Mouse (Mus musculus): Measurements from ENCODE around the gene Spc24.
"Not testable (repeated sequence)": the region's sequence is repeated elsewhere in the genome, so short reads cannot be mapped to it uniquely, and the experiment has no call there.

Spc24 gene

DNA sequence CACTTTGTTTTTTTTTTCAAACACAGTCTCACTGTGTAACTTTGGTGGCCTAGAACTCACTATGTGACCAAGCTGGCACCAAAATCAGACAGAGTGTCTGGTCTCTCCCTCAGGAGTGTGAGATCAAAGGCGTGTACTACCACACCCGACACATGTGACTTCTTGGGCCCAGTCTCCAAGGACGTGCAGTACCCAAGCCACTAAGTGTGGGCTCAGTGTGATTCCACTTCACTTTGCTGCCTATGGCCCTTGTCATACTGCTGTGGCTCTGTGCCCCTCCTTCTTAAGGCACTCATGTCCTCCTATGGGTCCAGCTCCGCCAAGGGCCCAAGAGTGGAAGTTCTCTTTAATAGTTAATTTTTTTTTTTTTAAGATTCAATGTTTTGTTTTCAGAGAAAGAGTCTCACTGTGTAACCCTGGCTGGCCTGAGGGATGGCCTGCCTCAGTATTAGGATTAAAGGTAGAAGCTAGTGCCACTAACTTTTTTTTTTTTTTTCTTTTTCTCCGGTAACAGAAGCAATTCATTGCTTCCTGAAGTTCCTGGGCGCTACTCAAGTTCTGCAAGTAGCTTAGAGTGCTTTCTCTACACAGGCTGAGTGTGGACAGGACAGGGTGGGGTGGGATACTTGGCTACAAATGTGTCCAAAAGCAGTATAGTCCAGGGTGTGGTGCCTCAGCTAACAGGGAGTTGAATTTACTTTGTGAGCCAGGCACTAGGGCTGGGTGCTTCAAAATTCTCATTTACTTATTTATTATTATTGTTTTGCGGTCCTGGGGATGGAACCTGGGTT lies 24.6 kb upstream of the Spc24 start:
- no peak for DNase-seq (ENCODE audit: low read depth)

- peak; percentile 26 for DNase-seq (ENCODE audit: low read depth)
These were observed 21.8 kb upstream of the Spc24 start for GRCm38 (mm10) chr9:21781657-21782468.

GRCm38 (mm10) chr9:21777726-21778125 lies 17.6 kb upstream of the Spc24 start:
- no peak for DNase-seq (ENCODE audit: low read depth)

DNA sequence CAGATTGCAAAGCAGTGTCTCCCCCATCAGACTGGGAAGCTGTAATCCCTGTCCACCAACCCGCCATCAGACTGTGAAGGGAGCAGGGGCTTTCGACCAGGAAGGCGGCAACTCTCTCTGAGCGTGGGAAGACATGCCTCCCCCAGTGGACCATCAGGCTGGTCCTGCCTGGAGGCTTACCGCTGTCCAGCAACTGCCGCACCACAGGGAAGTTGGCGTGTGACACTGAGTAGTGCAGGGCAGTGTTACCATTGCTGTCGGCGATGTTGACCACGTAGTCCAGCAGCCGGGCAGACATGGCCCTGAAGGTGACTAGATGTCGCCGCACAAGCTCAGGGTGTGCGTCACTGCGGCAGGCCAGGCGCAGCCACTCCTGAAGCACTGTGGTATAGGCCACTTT lies 14.2 kb upstream of the Spc24 start:
- no peak for DNase-seq (ENCODE audit: low read depth)

GRCm38 (mm10) chr9:21773396-21773795 lies 13.3 kb upstream of the Spc24 start:
- not testable (repeated sequence) for DNase-seq (ENCODE audit: low read depth)

- peak; percentile 32 for DNase-seq (ENCODE audit: low read depth)
These were observed 9.6 kb upstream of the Spc24 start for GRCm38 (mm10) chr9:21769558-21770183.

- peak; percentile 78 for DNase-seq (ENCODE audit: low read depth)
These were observed 8.7 kb upstream of the Spc24 start for GRCm38 (mm10) chr9:21768511-21769411.

DNA sequence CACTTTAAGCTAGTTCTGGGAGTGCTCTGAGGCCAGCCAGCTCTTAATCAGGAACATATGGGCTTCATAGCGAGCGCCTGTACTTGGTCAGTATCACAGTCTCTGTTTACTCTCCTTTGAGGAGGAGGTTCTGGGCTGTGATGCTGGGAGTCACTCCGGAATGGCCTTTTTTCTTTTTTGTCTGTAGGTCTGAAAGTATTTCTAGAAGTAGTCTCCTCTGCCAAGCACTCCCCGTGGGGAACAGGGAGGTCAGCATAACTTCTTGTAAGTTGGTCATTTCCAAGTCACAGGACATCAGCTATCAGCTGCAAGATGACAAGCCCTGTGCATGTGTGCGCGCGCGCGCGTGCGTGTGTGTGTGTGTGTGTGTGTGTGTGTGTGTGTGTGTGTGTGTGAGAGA lies 7.8 kb upstream of the Spc24 start:
- DNase-seq (ENCODE audit: low read depth): peak; percentile 85

- DNase-seq (ENCODE audit: low read depth): no peak
These were observed 4.2 kb upstream of the Spc24 start for GRCm38 (mm10) chr9:21764084-21764999.

GRCm38 (mm10) chr9:21762135-21762534 lies 2.0 kb upstream of the Spc24 start:
- DNase-seq (ENCODE audit: low read depth): no peak

GRCm38 (mm10) chr9:21759718-21760117 lies 385 bp downstream of the Spc24 start:
- no peak for DNase-seq (ENCODE audit: low read depth)

DNA sequence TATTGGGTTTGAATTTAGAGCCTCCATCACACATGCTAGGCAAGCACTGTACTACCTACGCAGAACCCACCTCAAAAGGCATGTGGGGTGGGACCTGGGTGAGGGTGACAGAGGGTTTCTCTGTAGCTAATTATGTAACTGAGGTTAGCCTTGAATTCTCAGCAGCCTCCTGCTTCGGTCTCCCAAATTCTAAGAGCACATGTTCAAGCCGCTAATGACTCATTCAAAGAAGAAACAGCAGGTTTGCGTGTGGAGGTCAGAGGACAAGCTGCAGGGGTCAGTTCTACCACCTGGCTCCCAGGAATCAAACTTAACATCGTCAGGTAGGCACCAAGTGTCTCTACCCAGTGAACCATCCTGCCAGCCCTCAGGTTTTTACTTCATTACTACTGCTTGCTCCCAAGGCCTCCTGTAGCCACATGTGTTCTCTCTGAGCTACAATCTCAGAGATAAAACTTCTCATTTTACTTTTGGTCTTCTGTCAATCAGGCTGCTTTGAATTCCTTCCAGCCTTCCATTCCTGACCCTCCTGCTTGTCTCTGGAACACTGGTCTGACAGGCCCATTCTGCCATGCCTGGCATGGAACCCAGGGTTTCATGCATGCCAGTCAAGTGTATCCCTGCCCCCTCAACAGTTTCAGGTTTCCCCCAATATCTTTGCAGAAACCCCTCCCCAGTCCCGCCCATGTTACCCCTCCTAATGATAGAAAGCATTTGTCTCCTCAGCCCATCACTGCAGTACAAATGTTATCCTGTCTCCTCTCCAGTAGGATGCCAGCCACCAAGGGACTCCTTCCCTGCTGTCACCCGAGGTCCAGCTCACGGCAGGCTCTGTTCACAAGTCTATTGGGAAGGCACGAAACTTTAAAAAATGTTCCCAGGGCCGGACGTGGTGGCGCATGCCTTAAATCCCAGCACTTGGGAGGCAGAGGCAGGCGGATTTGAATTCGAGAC lies 1.2 kb downstream of the Spc24 start:
- DNase-seq (ENCODE audit: low read depth): no peak

- no peak for DNase-seq (ENCODE audit: low read depth)
These were observed 5.4 kb downstream of the Spc24 start for GRCm38 (mm10) chr9:21754516-21755321.

DNA sequence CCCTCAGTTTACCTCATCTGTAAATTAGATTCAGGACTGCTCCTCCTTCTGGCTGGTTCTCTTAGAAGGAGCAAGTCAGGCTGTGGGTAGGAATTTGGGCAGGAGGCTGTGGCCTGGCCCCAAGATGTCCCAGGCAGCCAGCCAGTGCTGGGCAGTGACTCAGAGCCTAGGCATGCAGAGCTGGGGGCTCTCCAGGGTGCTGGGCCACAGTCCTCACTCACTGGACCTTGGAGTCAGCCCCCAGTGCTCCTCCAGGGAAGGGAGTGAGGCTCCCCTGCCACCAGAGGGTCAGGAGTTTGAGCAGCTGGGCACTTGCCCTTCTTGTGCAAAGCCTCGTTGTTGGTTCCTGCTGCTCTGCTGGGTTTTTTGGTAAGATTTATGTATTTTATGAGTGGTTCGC lies 6.1 kb downstream of the Spc24 start:
- DNase-seq (ENCODE audit: low read depth): peak; percentile 96

GRCm38 (mm10) chr9:21752252-21752792 lies 7.8 kb downstream of the Spc24 start:
- peak; percentile 63 for DNase-seq (ENCODE audit: low read depth)

- DNase-seq (ENCODE audit: low read depth): peak; percentile 90
These were observed 8.8 kb downstream of the Spc24 start for GRCm38 (mm10) chr9:21751347-21751746.

GRCm38 (mm10) chr9:21750370-21750769 lies 9.7 kb downstream of the Spc24 start:
- DNase-seq (ENCODE audit: low read depth): peak; percentile 29

- DNase-seq (ENCODE audit: low read depth): no peak
These were observed 10.6 kb downstream of the Spc24 start for GRCm38 (mm10) chr9:21749382-21750118.

Data from NIH3T3 (cell line).